Mouse (Mus musculus) heart, embryonic 11.5 days (tissue): Measurements from ENCODE around the gene Oxsr1. TPM values are rescaled to one million over a fixed set of nuclear protein-coding genes. Genes with fewer than 3 reads are reported as not detected.

ENCODE experiments used
- ATAC-seq: fragments of 200-750 bp; cut with Nextera tagmentation; replicated peaks from 2 replicates; pipeline ENCODE4 v1.8.0; 2017; ENCODE audit warnings: moderate library complexity; ENCODE audit not compliant: insufficient number of reproducible peaks, low FRiP score, low TSS enrichment
- H3K27ac ChIP-seq: fragments of 300-500 bp; sonication (generic); 2 replicates; pipeline ENCODE4 v1.5.1; 2014; ENCODE audit warnings: mild to moderate bottlenecking, low read depth, low read length
- H3K27me3 ChIP-seq: fragments of 300-500 bp; sonication (generic); 2 replicates; pipeline ENCODE4 v1.6.1; 2014; ENCODE audit warnings: mild to moderate bottlenecking, low read length, mixed read lengths; ENCODE audit not compliant: control insufficient read depth, insufficient read depth
- H3K36me3 ChIP-seq: fragments of 300-500 bp; sonication (generic); 2 replicates; pipeline ENCODE4 v1.6.1; 2014; ENCODE audit warnings: mild to moderate bottlenecking, low read length, moderate library complexity, mixed read lengths; ENCODE audit not compliant: control insufficient read depth, insufficient read depth
- H3K4me1 ChIP-seq: fragments of 300-500 bp; sonication (generic); 2 replicates; pipeline ENCODE4 v1.6.1; 2014; ENCODE audit warnings: low read length; ENCODE audit not compliant: control insufficient read depth, insufficient read depth
- H3K4me2 ChIP-seq: fragments of 300-500 bp; sonication (generic); 2 replicates; pipeline ENCODE4 v1.6.1; 2014; ENCODE audit warnings: mild to moderate bottlenecking, moderate library complexity
- H3K4me3 ChIP-seq: fragments of 300-500 bp; sonication (generic); 2 replicates; pipeline ENCODE4 v1.5.1; 2014; ENCODE audit warnings: low read depth, low read length
- H3K9ac ChIP-seq: fragments of 300-500 bp; sonication (generic); 2 replicates; pipeline ENCODE4 v1.6.1; 2014; ENCODE audit warnings: mild to moderate bottlenecking, low read depth, low read length, moderate library complexity
- H3K9me3 ChIP-seq: fragments of 300-500 bp; sonication (generic); replicated peaks from 2 replicates; pipeline ENCODE4 v1.6.1; 2016; ENCODE audit warnings: low read length; ENCODE audit not compliant: control insufficient read depth
- WGBS: fragments of 180-500 bp; shearing (Covaris S2); extraction: QIAGEN DNeasy Blood & Tissue Kit; methylation state at CpG from one replicate; pipeline ENCODE4 v1.1.7; 2014; ENCODE audit not compliant: insufficient replicate concordance; 5-methylcytosine and 5-hydroxymethylcytosine counted together
- polyA plus RNA-seq: library from polyadenylated mRNA; unstranded; fragments of >200 nt; fragmentation: Nextera tagmentation; extraction: Ambion mirVana; gene quantifications from 2 replicates; pipeline ENCODE4 v1.2.1, GENCODE M21; 2014

Gene Oxsr1
- polyA plus RNA-seq, 1 experiment from 2014 or later, result 9.9 TPM

GRCm38 (mm10) chr9:119212996-119213395, 109.2 kb downstream of the Oxsr1 start:
- Histone ChIP-seq H3K9me3 (no peaks in the 10 kb centered on the region), H3K4me3 (no peak overlapping the region), H3K4me1 (no peaks in the 10 kb centered on the region), H3K27me3 (no peaks in the 10 kb centered on the region), H3K27ac (no peak overlapping the region), H3K9ac (no peak overlapping the region), H3K4me2 (no peak overlapping the region), H3K36me3 (no peaks in the 10 kb centered on the region)
- 70% methylated on average over 8 of the region's 8 CpGs for WGBS
- ATAC-seq, result no peak

- Histone ChIP-seq H3K9ac (no peak within 1 kb of the TSS), H3K4me2 (no peak within 1 kb of the TSS), H3K4me3 (no peak within 1 kb of the TSS), H3K36me3 (no peaks in the 10 kb centered on the region), H3K27me3 (no peaks in the 10 kb centered on the region), H3K4me1 (no peaks in the 10 kb centered on the region), H3K9me3 (peaks cover 2% of the 10 kb centered on the region; the same call in 1 of the 2 replicates), H3K27ac (no peak within 1 kb of the TSS)
- ATAC-seq, result no peak
- WGBS, result 85% methylated on average over 4 of the region's 4 CpGs
Observed at GRCm38 (mm10) chr9:119208998-119209397, 113.2 kb downstream of the Oxsr1 start, which contains the start of gene Slc22a13. Slc22a13 (minus strand) TSS chr9:119209098.

GRCm38 (mm10) chr9:119207113-119207512, 115.1 kb downstream of the Oxsr1 start:
- ATAC-seq, result no peak
- H3K27me3 ChIP-seq, result no peaks in the 10 kb centered on the region
- no peak overlapping the region for H3K9ac ChIP-seq
- no peaks in the 10 kb centered on the region for H3K4me1 ChIP-seq
- peaks cover 2% of the 10 kb centered on the region; the same call in 1 of the 2 replicates for H3K9me3 ChIP-seq
- H3K36me3 ChIP-seq, result no peaks in the 10 kb centered on the region
- H3K27ac ChIP-seq, result no peak overlapping the region
- no peak overlapping the region for H3K4me3 ChIP-seq
- H3K4me2 ChIP-seq, result no peak overlapping the region
- WGBS, result 62% methylated on average over 4 of the region's 4 CpGs

- Histone ChIP-seq H3K27me3 (no peaks in the 10 kb centered on the region), H3K9me3 (peaks cover 2% of the 10 kb centered on the region; the same call in 1 of the 2 replicates), H3K4me3 (no peak overlapping the region), H3K4me1 (no peaks in the 10 kb centered on the region), H3K36me3 (no peaks in the 10 kb centered on the region), H3K27ac (no peak overlapping the region), H3K9ac (no peak overlapping the region), H3K4me2 (no peak overlapping the region)
- WGBS, result 82% methylated on average over 2 of the region's 2 CpGs
- ATAC-seq, result no peak
Observed at GRCm38 (mm10) chr9:119206666-119207065, 115.6 kb downstream of the Oxsr1 start.

- Histone ChIP-seq H3K4me1 (no peaks in the 10 kb centered on the region), H3K36me3 (no peaks in the 10 kb centered on the region), H3K9ac (no peak overlapping the region), H3K27ac (no peak overlapping the region), H3K9me3 (peaks cover 2% of the 10 kb centered on the region; the same call in 1 of the 2 replicates), H3K27me3 (no peaks in the 10 kb centered on the region), H3K4me2 (no peak overlapping the region), H3K4me3 (no peak overlapping the region)
- no peak for ATAC-seq
- 83% methylated on average over 5 of the region's 5 CpGs for WGBS
Observed at GRCm38 (mm10) chr9:119205756-119206155, 116.5 kb downstream of the Oxsr1 start.

- ATAC-seq, result no peak
- Histone ChIP-seq H3K4me1 (no peaks in the 10 kb centered on the region), H3K9me3 (peaks cover 2% of the 10 kb centered on the region; the same call in 1 of the 2 replicates), H3K27ac (no peak overlapping the region), H3K36me3 (no peaks in the 10 kb centered on the region), H3K27me3 (no peaks in the 10 kb centered on the region), H3K9ac (no peak overlapping the region), H3K4me3 (no peak overlapping the region), H3K4me2 (no peak overlapping the region)
- 89% methylated on average over 9 of the region's 9 CpGs for WGBS
Observed at GRCm38 (mm10) chr9:119203617-119204016, 118.6 kb downstream of the Oxsr1 start.

- Histone ChIP-seq H3K4me2 (no peak overlapping the region), H3K9ac (no peak overlapping the region), H3K36me3 (no peaks in the 10 kb centered on the region), H3K27me3 (no peaks in the 10 kb centered on the region), H3K27ac (no peak overlapping the region), H3K4me3 (no peak overlapping the region), H3K9me3 (peaks cover 2% of the 10 kb centered on the region; the same call in 1 of the 2 replicates), H3K4me1 (no peaks in the 10 kb centered on the region)
- 79% methylated on average over 5 of the region's 5 CpGs for WGBS
- no peak for ATAC-seq
Observed at GRCm38 (mm10) chr9:119201653-119202052, 120.6 kb downstream of the Oxsr1 start.

GRCm38 (mm10) chr9:119199151-119199861, 122.9 kb downstream of the Oxsr1 start:
- H3K9me3 ChIP-seq, result no peaks in the 10 kb centered on the region; the same call in 1 of the 2 replicates
- H3K4me2 ChIP-seq, result no peak overlapping the region
- no peak overlapping the region for H3K4me3 ChIP-seq
- H3K27ac ChIP-seq, result no peak overlapping the region
- H3K27me3 ChIP-seq, result no peaks in the 10 kb centered on the region
- ATAC-seq, result no peak
- no peak overlapping the region for H3K9ac ChIP-seq
- WGBS, result 80% methylated on average over 10 of the region's 10 CpGs
- no peaks in the 10 kb centered on the region for H3K4me1 ChIP-seq
- H3K36me3 ChIP-seq, result no peaks in the 10 kb centered on the region
